Mouse (Mus musculus) embryonic fibroblast, embryonic 13.5 days (primary cell): ENCODE results near the gene Tars2.

Experiments
- CTCF ChIP-seq: IDR thresholded peaks from 2 replicates; pipeline ENCODE4 v1.5.1; 2011; ENCODE audit warnings: mild to moderate bottlenecking, control low read depth, low read length, moderate library complexity, borderline replicate concordance; ENCODE audit not compliant: insufficient read depth
- POLR2A ChIP-seq: IDR thresholded peaks from 2 replicates; pipeline ENCODE4 v1.6.1; 2011; ENCODE audit warnings: low read depth, mild to moderate bottlenecking, control low read depth, low read length, moderate library complexity

GRCm38 (mm10) chr3:95706273-95706672 lies 53.7 kb downstream of the Tars2 start:
- TF ChIP-seq POLR2A: no peak
- TF ChIP-seq CTCF: no peak
